Mouse (Mus musculus) regulatory T cell (primary cell): ENCODE data around the gene Faap20.

Experiments used
- in situ Hi-C: fragments of 300-600 bp; cut with MboI, MseI; formaldehyde crosslinking; loops from one replicate; pipeline ENCODE4 v1.15.1; 2025; ENCODE audit warnings: high pct_unique_total_duplicates

Faap20 gene

DNA sequence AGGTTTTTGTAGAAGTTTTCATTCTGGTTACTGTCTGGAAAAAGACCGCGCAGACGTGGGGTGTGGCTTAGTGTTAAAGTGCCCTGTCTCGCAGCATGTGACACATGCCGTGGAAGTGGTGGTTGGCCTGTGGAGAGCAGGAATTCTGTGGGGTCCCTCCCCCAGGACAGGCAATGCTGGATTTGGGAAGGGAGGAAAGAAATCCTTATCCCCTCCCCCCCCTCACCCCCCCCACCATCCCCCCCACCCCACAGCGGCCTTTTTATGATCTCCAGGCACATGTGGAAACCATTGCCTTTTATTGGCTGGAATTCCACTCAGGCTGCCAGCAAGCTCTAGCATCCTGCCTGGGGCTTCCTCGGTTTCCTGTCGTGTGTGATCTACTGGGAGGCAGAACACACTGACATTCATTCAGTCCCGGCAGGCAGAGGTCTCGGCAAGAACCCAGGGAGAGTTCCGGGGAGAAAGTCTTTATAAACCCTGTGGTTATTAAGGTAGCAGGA, 33.5 kb downstream of the Faap20 start:
- in situ Hi-C loops, result no loop called here

DNA sequence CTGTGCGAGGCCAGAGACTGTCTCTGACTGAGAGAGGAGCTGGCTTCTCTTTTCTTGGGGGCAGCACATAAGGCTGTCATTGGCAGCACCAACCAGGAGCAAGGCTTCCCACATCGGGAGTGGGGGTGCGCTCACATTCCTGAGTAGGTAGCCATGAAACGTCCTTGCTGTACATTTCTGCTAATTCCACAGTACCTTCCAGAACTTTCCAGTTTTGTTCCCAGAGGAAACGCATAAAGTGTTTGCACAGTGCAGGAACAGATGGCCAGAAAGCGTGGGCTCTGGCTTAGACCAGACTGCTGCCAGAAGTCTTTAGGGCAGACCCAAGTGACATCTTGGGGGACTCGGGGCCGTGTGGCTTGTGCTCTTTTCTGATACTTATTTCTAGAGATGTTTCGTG, 34.0 kb downstream of the Faap20 start:
- in situ Hi-C loops, result no loop called here

DNA sequence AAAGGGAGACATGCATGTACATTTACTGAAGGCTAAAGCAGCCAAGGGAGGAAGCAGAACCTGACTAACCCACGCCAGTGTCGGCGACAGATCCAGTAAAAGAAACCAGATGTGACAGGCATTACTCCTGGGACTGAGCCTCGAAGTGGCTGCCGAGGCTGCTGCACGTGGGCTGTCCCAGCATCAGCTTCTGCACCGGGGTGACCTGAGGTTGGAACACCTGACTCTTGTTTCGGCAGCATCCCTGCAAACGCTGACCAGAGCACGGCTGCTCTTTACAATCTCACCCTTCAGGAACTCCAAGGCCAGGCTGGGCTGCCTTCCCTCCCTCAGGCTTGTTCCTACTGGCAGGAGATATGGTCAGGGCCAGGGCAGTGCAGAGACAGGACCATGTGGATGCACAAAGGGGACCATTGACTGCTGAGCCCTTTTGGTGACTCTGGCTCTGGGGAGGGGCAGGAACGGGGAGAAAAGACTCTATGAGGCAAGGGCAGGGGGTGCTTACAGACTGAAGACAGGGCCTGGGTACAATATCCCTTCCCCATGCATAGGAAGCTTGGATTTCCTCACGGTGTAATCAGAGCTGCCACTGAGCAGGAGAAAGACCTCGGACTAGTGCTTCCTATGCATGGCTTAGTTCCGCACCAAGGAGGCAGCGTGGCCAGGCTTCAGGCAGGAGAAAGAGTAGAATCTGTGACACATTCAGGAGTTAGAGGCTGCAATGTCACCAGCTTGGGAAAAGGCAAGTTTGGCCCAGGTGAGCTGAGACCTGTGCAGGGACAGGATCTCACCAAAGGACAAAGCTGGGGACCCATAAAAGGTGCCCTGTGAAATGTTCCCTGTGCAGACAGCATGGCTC, 35.1 kb downstream of the Faap20 start:
- in situ Hi-C loops, result loop anchor here (5.0 kb wide), 1 partner anchor 47 kb away; no protein-coding TSS in a partner anchor

DNA sequence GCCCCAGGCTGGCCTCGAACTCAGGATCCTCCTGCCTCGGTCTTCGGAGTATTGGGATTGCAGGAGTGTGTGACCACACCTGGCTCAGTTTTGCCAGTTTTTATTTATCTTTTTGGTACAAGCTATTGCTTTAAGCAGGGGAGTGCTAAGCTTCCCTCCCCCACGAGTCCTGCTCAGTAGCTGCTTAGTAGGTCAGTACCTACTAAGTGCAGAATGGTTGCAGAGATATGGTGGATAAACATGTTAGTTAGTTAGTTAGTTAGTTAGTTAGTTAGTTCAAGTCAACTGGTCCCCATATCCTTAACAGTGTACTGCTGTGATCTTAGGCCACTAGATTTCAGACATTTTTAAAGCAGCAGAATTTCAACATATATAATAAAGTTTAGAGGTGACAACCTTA, 36.5 kb downstream of the Faap20 start:
- in situ Hi-C loops, result loop anchor here (5.0 kb wide), 1 partner anchor 49 kb away; no protein-coding TSS in a partner anchor

DNA sequence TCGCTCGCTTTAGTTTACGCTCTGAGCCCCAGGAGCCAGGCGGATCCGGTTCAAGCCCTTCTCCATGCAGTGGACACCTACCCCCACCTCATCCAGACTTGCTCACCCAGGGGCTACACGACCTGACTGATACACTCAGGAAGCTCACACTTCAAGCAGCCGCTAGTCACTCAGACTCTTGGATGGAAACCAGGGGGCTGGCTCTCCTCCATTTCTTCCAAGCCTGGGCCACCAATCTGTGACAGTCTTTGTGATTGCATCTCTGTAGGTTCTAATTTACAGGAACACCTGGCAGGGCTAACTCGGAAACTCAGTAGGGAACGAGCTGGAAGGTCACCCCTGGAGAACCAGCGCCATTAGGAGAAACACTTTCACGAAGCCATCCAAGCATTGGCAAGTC, 38.1 kb downstream of the Faap20 start:
- in situ Hi-C loops, result loop anchor here (5.0 kb wide), 1 partner anchor 50 kb away; no protein-coding TSS in a partner anchor

DNA sequence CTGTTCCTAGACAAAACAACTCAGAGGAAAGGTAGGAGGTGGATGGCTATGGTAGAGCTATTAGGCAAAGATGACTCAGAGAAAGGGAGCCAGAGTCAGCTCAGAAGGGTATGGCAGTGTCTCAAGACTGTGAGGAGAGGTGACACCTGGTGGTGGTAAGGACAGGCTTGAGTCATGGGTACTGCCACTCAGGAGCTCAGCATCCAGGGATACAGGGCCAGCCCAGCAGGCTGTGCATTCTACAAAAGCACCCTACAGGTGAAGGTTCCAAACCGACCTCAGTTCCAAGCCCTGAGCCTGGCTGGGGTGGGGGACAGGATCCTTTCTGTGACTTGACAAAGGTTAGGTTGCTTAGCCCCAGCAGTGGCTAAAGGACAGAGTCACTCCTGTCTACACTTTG, 39.0 kb downstream of the Faap20 start:
- in situ Hi-C loops, result loop anchor here (5.0 kb wide), 1 partner anchor 51 kb away; no protein-coding TSS in a partner anchor

DNA sequence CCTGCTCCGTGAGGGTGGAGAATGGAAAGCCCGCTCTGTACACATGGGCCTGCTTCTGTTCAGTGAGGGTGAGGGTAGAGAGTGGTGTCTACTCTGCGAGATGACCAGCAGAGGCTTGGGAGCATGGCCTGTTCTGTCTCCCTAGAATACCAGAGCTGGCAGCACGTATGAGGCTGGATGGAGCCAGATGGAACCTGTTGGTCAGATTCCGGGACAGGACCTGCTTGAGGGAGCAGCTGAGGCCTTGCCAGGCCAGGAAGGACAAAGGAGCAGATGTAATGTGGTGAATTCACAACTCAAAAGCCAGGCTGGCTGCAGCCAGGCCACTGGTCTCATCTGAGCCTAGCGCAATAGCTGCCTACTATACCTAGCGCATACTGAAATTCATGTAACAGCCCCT, 40.4 kb downstream of the Faap20 start:
- in situ Hi-C loops, result no loop called here

DNA sequence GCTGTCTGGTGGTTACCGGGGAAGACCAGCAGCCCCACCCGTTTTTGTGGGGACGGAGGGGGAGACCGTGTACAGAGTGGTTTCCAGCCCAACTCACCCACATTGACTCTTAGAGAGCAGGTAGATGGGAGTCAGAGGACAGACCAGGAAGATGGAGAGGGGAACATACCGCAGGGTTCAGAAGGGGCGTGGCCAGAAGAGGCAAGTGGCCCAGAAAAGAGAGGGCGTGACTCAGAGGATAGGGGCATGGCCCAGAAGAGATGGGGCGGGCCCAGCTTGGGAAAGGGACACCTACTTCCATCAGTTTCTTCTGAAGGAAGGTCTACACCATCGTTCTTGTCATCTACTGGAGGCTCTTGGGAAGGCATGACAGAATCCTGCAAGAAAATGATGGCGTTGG, 43.3 kb downstream of the Faap20 start:
- in situ Hi-C loops, result no loop called here

DNA sequence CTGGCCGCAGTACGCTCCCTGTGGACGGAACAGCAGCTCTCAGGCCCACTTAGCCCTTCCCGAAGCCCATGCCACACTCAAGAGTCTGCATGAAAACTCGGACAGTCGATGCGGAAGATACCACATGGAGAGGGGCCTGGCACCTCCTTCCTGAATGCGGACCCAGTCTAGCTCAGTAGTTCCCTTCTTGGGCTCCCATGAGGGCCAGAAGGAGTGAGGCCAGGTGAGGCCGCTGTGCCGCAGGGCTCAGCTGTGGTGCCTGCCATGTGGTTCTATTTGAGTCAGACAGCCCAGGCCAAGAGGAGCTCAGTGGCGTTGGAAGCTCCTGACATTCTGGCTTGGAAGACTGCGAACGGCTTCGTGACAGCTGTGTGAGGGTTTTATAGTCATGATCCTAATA, 44.8 kb downstream of the Faap20 start:
- in situ Hi-C loops, result no loop called here

DNA sequence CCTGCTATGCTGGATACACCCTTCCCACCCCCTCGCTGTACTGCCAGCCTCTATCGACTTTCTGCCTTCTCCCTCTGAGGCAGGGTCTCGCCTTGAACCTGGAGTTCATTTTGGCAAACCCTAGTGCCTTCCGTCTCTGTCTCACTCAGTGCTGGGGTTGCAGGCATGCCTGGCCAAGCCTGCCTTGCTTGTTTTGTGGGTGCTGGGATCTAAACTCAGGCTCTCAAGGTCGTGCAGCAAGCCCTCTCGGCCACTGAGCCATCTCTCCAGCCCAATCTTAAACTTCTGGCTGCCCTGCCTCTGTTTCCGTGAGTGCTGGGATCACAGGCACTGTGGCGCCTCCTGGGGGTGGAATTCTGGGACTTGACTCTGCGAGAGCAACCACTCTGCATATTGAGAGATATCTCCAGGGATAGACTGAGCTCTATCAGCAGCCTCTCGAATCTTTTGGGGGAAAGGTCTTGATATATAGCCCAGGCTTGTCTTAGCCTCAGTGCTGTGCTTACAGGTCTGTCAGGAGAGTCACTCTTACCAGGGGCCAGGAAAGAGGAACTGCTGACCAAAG, 45.5 kb downstream of the Faap20 start:
- in situ Hi-C loops, result no loop called here

DNA sequence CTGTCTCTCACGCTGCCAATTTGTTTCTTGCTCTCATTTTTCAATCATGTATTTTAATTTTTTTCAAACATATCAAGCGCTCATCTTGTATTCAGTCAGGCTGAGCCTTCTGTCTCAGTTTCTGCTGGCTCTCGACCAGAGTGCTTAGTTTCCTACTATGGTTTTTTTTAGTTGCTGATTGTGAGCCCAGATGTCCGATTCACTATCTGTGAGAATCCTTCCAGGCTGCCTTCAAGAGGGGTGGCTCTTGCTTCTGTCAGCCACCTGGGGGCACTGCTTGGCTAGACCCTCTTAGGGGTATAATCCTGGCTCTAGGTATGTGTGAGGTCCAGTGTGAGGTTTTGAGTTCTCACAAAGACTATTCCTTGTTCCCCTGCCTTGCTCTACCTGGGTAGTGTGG, 46.4 kb downstream of the Faap20 start:
- in situ Hi-C loops, result no loop called here

DNA sequence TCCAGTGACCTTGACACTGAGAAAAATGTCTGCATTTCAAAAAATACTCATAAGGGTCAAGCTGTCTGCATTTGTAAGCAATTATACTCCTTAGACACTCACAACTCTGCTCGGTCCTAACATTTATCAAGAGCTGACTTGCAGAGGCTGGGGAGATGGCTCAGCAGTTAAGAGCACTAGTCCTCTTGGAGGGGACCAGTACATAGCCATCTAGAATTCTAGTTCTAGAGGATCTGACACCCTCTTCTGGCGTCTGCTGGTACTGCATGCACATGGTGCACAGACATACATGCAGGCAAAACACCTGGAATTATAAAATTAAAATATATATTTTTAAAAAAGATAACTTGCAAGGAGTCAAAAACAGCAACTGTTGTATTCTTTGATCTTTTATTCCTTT, 47.5 kb downstream of the Faap20 start:
- in situ Hi-C loops, result no loop called here

DNA sequence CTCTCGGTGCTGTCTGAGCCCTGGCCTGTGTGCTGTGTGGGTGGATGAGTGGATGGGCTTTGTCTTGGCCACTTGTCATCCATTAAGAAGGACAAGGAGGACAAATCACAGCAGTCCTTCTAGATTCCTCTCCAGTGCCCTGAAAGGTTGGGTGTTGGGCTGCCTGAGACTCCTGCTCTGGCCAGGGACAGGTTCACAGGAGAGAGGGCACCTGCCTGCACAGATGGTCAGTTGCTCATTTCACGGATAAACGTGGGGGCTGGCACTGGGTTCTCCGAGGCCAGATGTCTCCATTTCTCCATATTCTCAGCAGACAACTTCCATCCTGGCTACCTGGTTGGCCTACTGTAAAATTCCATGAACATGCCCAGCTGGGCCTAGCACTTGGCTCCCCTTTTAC, 49.2 kb downstream of the Faap20 start:
- in situ Hi-C loops, result no loop called here

DNA sequence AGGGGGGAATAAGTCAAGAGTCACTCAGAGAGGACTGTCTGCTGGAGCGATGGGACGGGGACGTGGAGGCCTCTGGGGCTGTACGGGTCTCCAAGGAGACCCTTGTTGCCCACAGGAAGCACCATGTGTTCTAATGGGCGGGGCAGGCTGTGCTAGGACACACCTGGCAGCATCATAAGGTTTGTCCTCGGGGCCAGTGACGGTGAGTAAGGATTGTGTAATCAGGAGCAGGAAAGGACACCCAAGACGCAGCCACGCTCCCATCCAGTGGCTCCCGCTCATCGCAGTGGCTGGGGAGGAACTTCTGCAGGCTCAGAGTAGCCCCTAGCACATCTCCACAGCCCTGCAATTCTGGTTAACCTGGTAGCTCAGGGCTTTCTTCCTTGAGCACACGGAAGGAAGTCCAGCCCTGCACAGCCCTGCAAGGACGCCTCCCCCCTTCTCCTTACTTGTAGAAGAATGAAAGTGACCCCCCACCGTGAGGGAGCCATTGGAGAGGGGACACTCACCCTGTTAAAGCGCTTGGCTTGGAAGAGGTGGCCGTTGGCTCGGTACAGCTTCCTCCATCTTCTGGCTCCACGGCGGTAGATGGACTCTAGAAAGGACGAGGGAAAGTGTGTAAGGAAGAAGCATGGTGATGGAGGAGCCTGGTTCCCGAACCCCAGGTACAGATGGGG, 51.0 kb downstream of the Faap20 start:
- in situ Hi-C loops, result no loop called here

DNA sequence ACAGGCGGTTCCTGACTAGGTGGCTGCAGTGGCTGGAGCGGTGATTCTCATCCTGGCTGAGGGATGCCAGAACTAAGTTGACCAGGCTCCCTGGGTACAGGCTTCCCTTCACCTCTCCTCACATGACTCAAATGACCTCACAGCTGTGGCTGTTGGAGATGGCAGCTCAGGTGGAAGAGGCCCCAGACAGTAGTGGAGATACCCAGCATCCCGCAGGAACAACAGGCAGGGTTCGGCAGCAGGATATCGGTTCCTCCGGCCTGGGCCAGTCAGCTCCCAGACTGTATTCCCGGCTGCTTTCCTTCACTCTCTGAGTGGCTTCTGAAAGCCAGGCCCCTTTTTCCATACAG, 51.5 kb downstream of the Faap20 start:
- in situ Hi-C loops, result no loop called here

DNA sequence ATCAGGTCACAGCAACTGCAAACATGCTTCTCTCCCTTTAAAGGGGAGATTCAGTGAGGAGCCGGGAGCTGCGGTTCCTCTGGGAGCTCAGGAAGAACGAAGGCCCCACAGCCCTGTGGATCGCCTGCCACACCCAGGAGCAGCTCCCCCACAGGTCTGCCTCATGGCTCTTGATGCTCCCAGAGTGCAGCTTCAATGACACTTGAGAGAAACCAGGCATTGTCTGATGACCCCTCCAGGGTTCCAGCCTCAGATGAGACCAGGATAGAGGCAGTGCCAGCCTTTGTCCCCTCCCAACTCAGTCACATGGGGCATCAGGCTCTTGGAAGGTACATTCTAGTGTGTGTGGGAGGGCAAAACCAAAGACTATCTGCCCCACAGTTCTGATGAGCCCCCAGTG, 52.4 kb downstream of the Faap20 start:
- in situ Hi-C loops, result no loop called here

DNA sequence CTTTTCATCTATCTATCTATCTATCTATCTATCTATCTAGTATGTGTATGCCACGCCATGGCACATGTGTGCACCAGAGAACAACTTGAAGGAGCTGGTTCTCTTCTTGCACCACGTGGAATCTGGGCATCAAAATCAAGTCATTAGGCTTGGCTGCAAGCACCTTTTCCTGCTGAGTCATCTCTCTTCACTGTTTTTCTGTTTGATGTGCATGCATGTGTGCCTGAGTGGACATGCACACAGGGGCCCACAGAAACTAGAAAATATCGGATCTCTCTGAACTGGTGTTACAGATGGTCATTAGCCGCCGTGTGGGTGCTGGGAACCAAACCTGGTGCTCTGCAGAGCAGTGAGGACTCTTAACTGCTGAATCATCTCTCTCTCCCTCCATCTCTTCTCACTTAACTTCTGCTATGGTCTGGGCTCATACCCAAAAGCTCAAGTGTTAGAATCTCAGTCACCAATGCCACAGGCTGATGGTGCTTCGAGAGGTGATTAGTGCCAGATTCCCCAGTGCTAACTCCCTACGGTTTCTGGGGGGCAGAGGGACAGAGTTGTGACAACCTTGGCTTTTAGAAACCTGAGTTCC, 55.0 kb downstream of the Faap20 start:
- in situ Hi-C loops, result loop anchor here (5.0 kb wide), 1 partner anchor 207 kb away; no protein-coding TSS in a partner anchor

DNA sequence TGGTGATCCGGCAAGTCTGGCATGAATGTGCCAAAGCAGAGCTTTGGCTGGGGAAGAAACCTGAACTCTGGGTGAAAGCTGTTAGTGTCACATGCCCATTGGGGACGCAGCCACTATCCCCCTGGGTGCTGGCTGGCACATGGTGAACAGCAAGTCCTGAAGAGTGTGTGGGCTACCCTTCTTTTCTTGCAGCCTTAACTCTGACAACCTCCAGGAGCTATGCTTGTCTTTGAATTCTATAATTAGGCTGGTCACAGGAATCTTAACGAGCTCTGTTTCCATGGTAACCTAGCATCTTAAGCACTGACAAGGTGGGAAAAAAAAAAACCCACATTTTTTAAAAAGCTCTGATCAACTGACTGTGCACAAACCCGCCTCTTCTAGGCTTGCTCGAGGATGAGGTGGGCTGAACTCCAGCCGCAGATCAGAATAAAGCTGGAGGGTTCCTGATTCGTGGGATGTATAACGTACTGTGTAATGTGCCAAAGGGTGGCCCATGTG, 56.0 kb downstream of the Faap20 start:
- in situ Hi-C loops, result loop anchor here (5.0 kb wide), 1 partner anchor 208 kb away; no protein-coding TSS in a partner anchor
